Mouse (Mus musculus): ENCODE measurements around the gene Nr1d1. TPM values are rescaled to one million over a fixed set of nuclear protein-coding genes. Genes with fewer than 3 reads are reported as not detected.
A peak's percentile ranks its signal among the peaks of the same experiment; 100 is the strongest.

The Nr1d1 gene
- polyA plus RNA-seq, 1 experiment from 2014 or later: 3.5 TPM

- WGBS: 32% methylated on average over 8 of the region's 8 CpGs
- peak overlapping the region; percentile 95 for H3K27ac ChIP-seq
Observed at GRCm38 (mm10) chr11:98772667-98773171, 2.4 kb downstream of the Nr1d1 start.

GRCm38 (mm10) chr11:98771844-98772525 lies 3.1 kb downstream of the Nr1d1 start:
- Histone ChIP-seq H3K27ac (no peak overlapping the region), H3K27me3 (ENCODE audit: insufficient read depth, low read length) (no peaks in the 10 kb centered on the region), H3K4me2 (ENCODE audit: low read length) (no peak overlapping the region), H3K9ac (ENCODE audit: low read depth, low read length) (no peak overlapping the region), H3K9me3 (replicated peaks; ENCODE audit: low read length) (no peaks in the 10 kb centered on the region), H3K4me1 (replicated peaks; ENCODE audit: insufficient read depth, low read length) (peaks cover 55% of the 10 kb centered on the region), H3K4me3 (replicated peaks; ENCODE audit: low read depth, low read length) (no peak overlapping the region), H3K36me3 (ENCODE audit: insufficient read depth, low read length) (peaks cover 4% of the 10 kb centered on the region)
- 86% methylated on average over 11 of the region's 11 CpGs for WGBS
- no peak for ATAC-seq (replicated peaks; ENCODE audit: low FRiP score, low read depth)
- DNase-seq (ENCODE audit: low spot score): no peak
- TF ChIP-seq CTCF (IDR thresholded peaks at IDR 0.05; ENCODE audit: low read depth): no peak

More at GRCm38 (mm10) chr11:98772667-98773171, 2.4 kb downstream of the Nr1d1 start:
- DNase-seq (ENCODE audit: low spot score) (no peak), ATAC-seq (replicated peaks; ENCODE audit: low FRiP score, low read depth) (peak; percentile 11; the same call in 1 of the 2 replicates)
- H3K9me3 ChIP-seq (replicated peaks; ENCODE audit: low read length): no peaks in the 10 kb centered on the region
- peaks cover 4% of the 10 kb centered on the region for H3K36me3 ChIP-seq (ENCODE audit: insufficient read depth, low read length)
- H3K4me2 ChIP-seq (ENCODE audit: low read length): peak overlapping the region; percentile 60; the same call in 1 of the 2 replicates
- TF ChIP-seq CTCF (IDR thresholded peaks at IDR 0.05; ENCODE audit: low read depth): no peak
- peaks cover 59% of the 10 kb centered on the region for H3K4me1 ChIP-seq (replicated peaks; ENCODE audit: insufficient read depth, low read length)
- no peak overlapping the region for H3K4me3 ChIP-seq (replicated peaks; ENCODE audit: low read depth, low read length)
- H3K27me3 ChIP-seq (ENCODE audit: insufficient read depth, low read length): no peaks in the 10 kb centered on the region
- H3K9ac ChIP-seq (ENCODE audit: low read depth, low read length): no peak overlapping the region

GRCm38 (mm10) chr11:98771131-98771530 lies 4.0 kb downstream of the Nr1d1 start:
- no peak for TF ChIP-seq CTCF (IDR thresholded peaks at IDR 0.05; ENCODE audit: low read depth)
- Histone ChIP-seq H3K27ac (no peak overlapping the region), H3K27me3 (ENCODE audit: insufficient read depth, low read length) (no peaks in the 10 kb centered on the region), H3K9me3 (replicated peaks; ENCODE audit: low read length) (no peaks in the 10 kb centered on the region), H3K4me2 (ENCODE audit: low read length) (no peak overlapping the region), H3K36me3 (ENCODE audit: insufficient read depth, low read length) (peaks cover 4% of the 10 kb centered on the region), H3K9ac (ENCODE audit: low read depth, low read length) (no peak overlapping the region), H3K4me1 (replicated peaks; ENCODE audit: insufficient read depth, low read length) (peaks cover 52% of the 10 kb centered on the region), H3K4me3 (replicated peaks; ENCODE audit: low read depth, low read length) (no peak overlapping the region)
- 94% methylated on average over 18 of the region's 18 CpGs for WGBS
- DNase-seq (ENCODE audit: low spot score): no peak
- no peak for ATAC-seq (replicated peaks; ENCODE audit: low FRiP score, low read depth)

DNA sequence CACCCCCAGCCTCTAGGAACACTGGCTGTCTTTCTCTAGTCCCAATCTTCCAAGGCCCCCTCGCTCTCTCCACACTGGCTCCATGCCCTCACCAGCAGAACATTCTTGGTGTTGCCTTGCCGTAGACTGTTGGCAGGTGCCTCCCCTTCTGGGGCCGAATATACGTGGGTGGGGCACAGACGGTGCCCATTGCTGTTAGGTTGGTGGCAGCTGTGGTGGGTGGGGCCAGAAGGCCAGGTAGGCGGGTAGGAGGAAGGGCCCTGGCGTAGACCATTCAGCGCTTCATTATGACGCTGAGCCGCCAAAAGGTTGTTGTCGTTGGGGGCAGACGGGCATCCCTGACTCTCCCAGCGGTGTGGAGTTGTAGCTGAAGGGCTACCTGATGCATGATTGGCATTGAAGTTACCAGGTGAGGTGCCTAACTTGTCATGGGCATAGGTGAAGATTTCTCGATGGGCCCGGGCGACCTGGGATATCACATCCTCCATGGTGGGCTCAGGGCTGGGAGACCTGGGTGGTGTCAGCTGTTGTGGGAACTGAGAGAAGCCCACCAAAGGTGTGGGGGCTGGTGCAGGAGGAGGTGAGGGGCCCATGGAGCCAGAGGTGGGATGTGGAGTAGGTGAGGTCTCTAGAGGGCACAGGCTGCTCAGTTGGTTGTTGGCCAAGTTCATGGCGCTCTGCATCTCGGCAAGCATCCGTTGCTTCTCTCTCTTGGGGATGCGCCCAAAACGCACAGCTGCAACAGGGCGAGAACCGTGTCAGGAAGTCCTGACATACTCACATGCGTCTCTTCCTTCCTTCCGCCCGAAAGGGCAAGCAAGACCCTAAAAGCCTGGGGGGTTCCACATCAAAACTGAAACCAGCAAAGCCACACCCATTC lies 4.8 kb downstream of the Nr1d1 start:
- no peak overlapping the region for H3K27ac ChIP-seq
- no peak for TF ChIP-seq CTCF (IDR thresholded peaks at IDR 0.05; ENCODE audit: low read depth)
- ATAC-seq (replicated peaks; ENCODE audit: low FRiP score, low read depth) (no peak), DNase-seq (ENCODE audit: low spot score) (no peak)
- H3K4me2 ChIP-seq (ENCODE audit: low read length): no peak overlapping the region
- no peak overlapping the region for H3K4me3 ChIP-seq (replicated peaks; ENCODE audit: low read depth, low read length)
- no peaks in the 10 kb centered on the region for H3K27me3 ChIP-seq (ENCODE audit: insufficient read depth, low read length)
- WGBS: 91% methylated on average over 26 of the region's 26 CpGs
- peaks cover 52% of the 10 kb centered on the region for H3K4me1 ChIP-seq (replicated peaks; ENCODE audit: insufficient read depth, low read length)
- no peaks in the 10 kb centered on the region for H3K9me3 ChIP-seq (replicated peaks; ENCODE audit: low read length)
- peaks cover 4% of the 10 kb centered on the region for H3K36me3 ChIP-seq (ENCODE audit: insufficient read depth, low read length)
- no peak overlapping the region for H3K9ac ChIP-seq (ENCODE audit: low read depth, low read length)

DNA sequence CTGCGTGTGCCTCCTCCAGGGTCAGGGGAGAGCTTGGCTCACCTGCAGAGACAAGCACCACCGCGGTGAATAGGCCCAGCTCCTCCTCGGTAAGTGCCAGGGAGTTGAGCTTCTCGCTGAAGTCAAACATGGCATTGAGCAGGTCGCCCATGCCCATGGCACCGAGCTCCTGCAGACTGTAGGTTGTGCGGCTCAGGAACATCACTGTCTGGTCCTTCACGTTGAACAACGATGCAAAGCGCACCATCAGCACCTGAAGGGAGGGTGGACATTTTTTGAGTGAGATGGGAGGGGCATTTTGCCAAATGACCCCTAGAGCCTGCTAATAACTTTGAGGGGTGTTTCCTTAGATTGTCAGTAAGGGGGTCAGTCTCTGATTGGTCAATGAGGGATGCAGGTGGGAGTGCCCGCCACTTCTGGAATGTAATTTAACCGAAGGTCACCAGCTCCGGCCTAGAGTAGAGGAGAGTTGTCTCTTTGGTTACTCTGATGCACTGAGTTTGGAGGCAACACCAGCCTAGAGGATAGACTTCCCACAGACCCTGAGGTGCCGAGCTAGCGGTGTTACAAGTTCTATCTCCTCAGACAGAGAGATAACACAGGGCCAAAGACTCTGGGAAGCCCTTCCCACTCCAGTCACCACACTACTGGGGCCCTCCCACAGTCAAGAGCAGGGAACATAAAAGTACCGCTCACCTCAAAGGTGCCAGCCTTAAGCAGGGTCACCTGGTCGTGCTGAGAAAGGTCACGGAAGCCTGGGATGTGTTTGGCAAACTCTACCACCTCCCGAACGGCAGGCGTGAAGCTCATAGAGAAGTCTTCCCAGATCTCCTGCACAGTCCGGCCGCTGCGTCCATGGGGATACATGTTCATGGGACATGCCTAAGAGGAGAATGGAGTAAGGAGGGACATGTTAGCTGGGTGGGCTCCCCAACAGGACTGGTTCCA lies 5.9 kb downstream of the Nr1d1 start:
- Histone ChIP-seq H3K4me2 (ENCODE audit: low read length) (no peak overlapping the region), H3K9ac (ENCODE audit: low read depth, low read length) (no peak overlapping the region), H3K27me3 (ENCODE audit: insufficient read depth, low read length) (no peaks in the 10 kb centered on the region), H3K27ac (peak overlapping the region; percentile 78; the same call in 1 of the 2 replicates), H3K9me3 (replicated peaks; ENCODE audit: low read length) (no peaks in the 10 kb centered on the region), H3K4me3 (replicated peaks; ENCODE audit: low read depth, low read length) (no peak overlapping the region), H3K36me3 (ENCODE audit: insufficient read depth, low read length) (peaks cover 9% of the 10 kb centered on the region), H3K4me1 (replicated peaks; ENCODE audit: insufficient read depth, low read length) (peaks cover 43% of the 10 kb centered on the region)
- ATAC-seq (replicated peaks; ENCODE audit: low FRiP score, low read depth) (no peak), DNase-seq (ENCODE audit: low spot score) (no peak)
- TF ChIP-seq CTCF (IDR thresholded peaks at IDR 0.05; ENCODE audit: low read depth): no peak
- 82% methylated on average over 25 of the region's 25 CpGs for WGBS
